In the genomic region with DNA sequence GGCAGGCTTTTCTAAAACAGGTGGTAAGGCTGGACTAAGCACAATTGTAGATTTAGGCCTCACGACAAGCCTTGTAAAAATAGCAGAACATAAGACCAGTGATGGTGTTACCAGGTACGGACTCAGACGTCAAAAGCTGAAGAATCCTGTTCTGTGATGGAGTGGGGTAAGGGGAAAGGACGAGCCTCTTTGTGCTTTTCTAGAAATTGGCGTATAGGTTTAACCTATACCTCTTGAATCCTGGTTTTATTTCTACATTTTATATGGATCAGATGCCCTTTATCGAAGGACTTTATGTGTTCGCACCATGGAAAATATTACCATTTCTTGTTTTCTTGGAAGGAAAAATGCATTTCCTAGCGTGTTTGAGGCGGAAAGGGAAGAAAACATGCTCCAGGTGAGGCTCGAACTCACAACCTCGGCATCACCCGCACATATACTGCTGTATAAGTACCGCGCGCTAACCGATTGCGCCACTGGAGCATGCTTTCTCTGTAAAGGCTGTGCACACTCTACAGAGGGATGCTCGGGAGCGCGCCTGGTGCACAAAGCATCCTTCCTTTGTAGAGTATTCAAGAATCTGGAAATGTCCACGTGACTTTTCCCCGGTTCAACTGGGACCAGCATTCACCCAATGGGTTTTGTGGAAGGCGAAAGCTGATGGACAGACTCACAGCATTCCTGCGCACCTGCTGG, we compare ENCODE assay signal across 8 mouse cellular contexts. TPM values are rescaled to one million over a fixed set of nuclear protein-coding genes. Genes with fewer than 3 reads are reported as not detected.
DNase-seq lines count a peak whose midpoint lies in the region; ATAC-seq and TF ChIP-seq lines count a peak whose summit lies in the region.

No protein-coding gene starts in this region.

- TF ChIP-seq CTCF in forebrain, postnatal 0 days (IDR thresholded peaks at IDR 0.05; ENCODE audit: low read depth) = 0 out of 2 replicates have a peak, but pooled peaks have one; percentile 7

- H3K27ac ChIP-seq in heart, embryonic 11.5 days (ENCODE audit: low read depth, low read length) = no peak overlapping the region
- peak overlapping the region; percentile 94 for H3K27ac ChIP-seq in forebrain, postnatal 0 days (ENCODE audit: low read depth, low read length)
- peak overlapping the region; percentile 89 for H3K27ac ChIP-seq in midbrain, embryonic 13.5 days

- H3K4me1 ChIP-seq in heart, embryonic 11.5 days (ENCODE audit: control insufficient read depth, insufficient read depth, low read length) = no peaks in the 10 kb centered on the region
- no peaks in the 10 kb centered on the region; the same call in 1 of the 2 replicates for H3K4me1 ChIP-seq in forebrain, postnatal 0 days (ENCODE audit: insufficient read depth)
- 0 out of 2 replicates have a peak, but pooled peaks cover 7% of the 10 kb centered on the region for H3K4me1 ChIP-seq in midbrain, embryonic 13.5 days (replicated peaks)

- H3K9ac ChIP-seq in heart, embryonic 11.5 days (ENCODE audit: low read depth, low read length) = peak overlapping the region; percentile 44; the same call in 1 of the 2 replicates
- H3K9ac ChIP-seq in forebrain, postnatal 0 days = peak overlapping the region; percentile 82
- peak overlapping the region; percentile 80 for H3K9ac ChIP-seq in midbrain, embryonic 13.5 days (replicated peaks)

- H3K4me3 ChIP-seq in heart, embryonic 11.5 days (ENCODE audit: low read depth, low read length) = peak overlapping the region; percentile 47
- H3K4me3 ChIP-seq in forebrain, postnatal 0 days (ENCODE audit: low read depth, low read length) = peak overlapping the region; percentile 65
- peak overlapping the region; percentile 61 for H3K4me3 ChIP-seq in midbrain, embryonic 13.5 days (replicated peaks)

- H3K27me3 ChIP-seq in heart, embryonic 11.5 days (ENCODE audit: control insufficient read depth, insufficient read depth, low read length) = no peaks in the 10 kb centered on the region
- H3K27me3 ChIP-seq in forebrain, postnatal 0 days (ENCODE audit: insufficient read depth, low read length) = no peaks in the 10 kb centered on the region
- H3K27me3 ChIP-seq in midbrain, embryonic 13.5 days = no peaks in the 10 kb centered on the region

- no peaks in the 10 kb centered on the region for H3K9me3 ChIP-seq in heart, embryonic 11.5 days (replicated peaks; ENCODE audit: control insufficient read depth, low read length)
- no peaks in the 10 kb centered on the region for H3K9me3 ChIP-seq in forebrain, postnatal 0 days (ENCODE audit: low read length)
- H3K9me3 ChIP-seq in midbrain, embryonic 13.5 days = no peaks in the 10 kb centered on the region

- no peak for DNase-seq in heart, adult 8-10 months (ENCODE audit: low spot score)
- peak; percentile 19 to 35 for DNase-seq in cerebellum, adult 18-20 months
- DNase-seq in forebrain, postnatal 0 days = peak; percentile 97
- DNase-seq in layer of hippocampus, postnatal 36 days = peak; percentile 89 to 93
- no peak for DNase-seq in adipocyte (ENCODE audit: low spot score)
- no peak for DNase-seq in adrenal gland, postnatal 14 days

- H3K4me2 ChIP-seq in heart, embryonic 11.5 days = peak overlapping the region; percentile 65
- peak overlapping the region; percentile 47 for H3K4me2 ChIP-seq in forebrain, postnatal 0 days (ENCODE audit: low read depth)
- H3K4me2 ChIP-seq in midbrain, embryonic 13.5 days (replicated peaks) = peak overlapping the region; percentile 58

- WGBS in heart, embryonic 11.5 days (ENCODE audit: insufficient replicate concordance) = 8% methylated on average over 24 of the region's 24 CpGs
- 5% methylated on average over 24 of the region's 24 CpGs for WGBS in forebrain, postnatal 0 days
- 5% methylated on average over 24 of the region's 24 CpGs for WGBS in midbrain, embryonic 13.5 days

- no peaks in the 10 kb centered on the region for H3K36me3 ChIP-seq in heart, embryonic 11.5 days (ENCODE audit: control insufficient read depth, insufficient read depth, low read length)
- H3K36me3 ChIP-seq in forebrain, postnatal 0 days (ENCODE audit: insufficient read depth) = no peaks in the 10 kb centered on the region
- H3K36me3 ChIP-seq in midbrain, embryonic 13.5 days = no peaks in the 10 kb centered on the region

- peak; percentile 84 for ATAC-seq in heart, embryonic 11.5 days (replicated peaks; ENCODE audit: insufficient number of reproducible peaks, low FRiP score, low TSS enrichment)
- ATAC-seq in forebrain, postnatal 0 days = peak; percentile 100
- peak; percentile 99 for ATAC-seq in midbrain, embryonic 13.5 days

RNA-seq across cellular contexts. Expression of gene Zfp184, which starts 48.2 kb away (rescaled TPM):
- 6.7 and 7.6 TPM in 2 replicates for polyA plus RNA-seq in heart, embryonic 11.5 days (2014; fragmentation: Nextera tagmentation; extraction: Ambion mirVana)
- 1 to 10 TPM in 1 of 4 experiments, under 1 TPM in 3; 0.46 to 1.0 (median 0.83) TPM for total RNA-seq in heart, adult 8-10 months (2022)
- total RNA-seq in forebrain, postnatal 0 days (2014; rRNA removed) = 20.7 and 21.6 TPM in 2 replicates
- 15.3 and 17.2 TPM in 2 replicates for polyA plus RNA-seq in forebrain, postnatal 0 days (2015; fragmentation: Nextera tagmentation; extraction: Ambion mirVana)
- 1 to 10 TPM; 2.6 to 5.2 TPM for total RNA-seq in layer of hippocampus, postnatal 36 days (2021)
- 20.5 and 22.3 TPM in 2 replicates for polyA plus RNA-seq in midbrain, embryonic 13.5 days (2015; fragmentation: Nextera tagmentation; extraction: Ambion mirVana)
- 1.3 and 1.7 TPM in 2 replicates for total RNA-seq in adrenal gland, postnatal 14 days (2021)

Comparison
In these comparisons a context has a peak if more than half of its experiments do, and no peak if none do; other contexts are left out.
1. DNase-seq: peak in cerebellum, adult 18-20 months (2 of 2), forebrain, postnatal 0 days (single experiment) and layer of hippocampus, postnatal 36 days (2 of 2); none in heart, adult 8-10 months (single experiment), adipocyte (single experiment) and adrenal gland, postnatal 14 days (single experiment).
2. Peak in every context shown above with its lines, with median percentiles within 50 percentile points of each other: ATAC-seq, H3K4me2 ChIP-seq, H3K4me3 ChIP-seq and H3K9ac ChIP-seq.